Mouse (Mus musculus) thymus, adult 2 months (tissue): ENCODE measurements around the gene Atp5h. TPM values are rescaled to one million over a fixed set of nuclear protein-coding genes. Genes with fewer than 3 reads are reported as not detected.

Experiments
- DNase-seq: peaks from one replicate; pipeline ENCODE4 v3.0.0; 2021
- H3K27ac ChIP-seq: fragments of 200-500 bp; 2 replicates; pipeline ENCODE4 v1.5.1; 2012; ENCODE audit warnings: low read length, control low read depth; ENCODE audit not compliant: control insufficient read depth, insufficient read depth
- H3K27me3 ChIP-seq: fragments of 200-500 bp; 2 replicates; pipeline ENCODE4 v1.6.1; 2012; ENCODE audit warnings: mild to moderate bottlenecking, low read length, moderate library complexity, mixed read lengths; ENCODE audit not compliant: control insufficient read depth, insufficient read depth
- H3K36me3 ChIP-seq: fragments of 200-500 bp; 2 replicates; pipeline ENCODE4 v1.6.1; 2012; ENCODE audit warnings: mild to moderate bottlenecking, low read length, moderate library complexity; ENCODE audit not compliant: control insufficient read depth, insufficient read depth
- H3K4me1 ChIP-seq: fragments of 200-500 bp; replicated peaks from 2 replicates; pipeline ENCODE4 v1.6.1; 2012; ENCODE audit warnings: low read length; ENCODE audit not compliant: control insufficient read depth, insufficient read depth
- H3K4me3 ChIP-seq: fragments of 200-500 bp; 2 replicates; pipeline ENCODE4 v1.5.1; 2012; ENCODE audit warnings: mild to moderate bottlenecking, low read length, control low read depth, moderate library complexity; ENCODE audit not compliant: control insufficient read depth, insufficient read depth
- CTCF ChIP-seq: fragments of 200-500 bp; IDR thresholded peaks from 2 replicates; pipeline ENCODE4 v1.5.1; 2012; ENCODE audit warnings: mild to moderate bottlenecking, control low read depth, low read length, moderate library complexity, borderline replicate concordance; ENCODE audit not compliant: control insufficient read depth, poor library complexity, insufficient read depth; ENCODE audit errors: extremely low read depth
- POLR2A ChIP-seq: fragments of 200-500 bp; IDR thresholded peaks from 2 replicates; pipeline ENCODE4 v1.6.1; 2012; ENCODE audit warnings: mild to moderate bottlenecking, low read length, control low read depth, moderate library complexity; ENCODE audit not compliant: control insufficient read depth, poor library complexity, insufficient read depth; ENCODE audit errors: extremely low read depth
- WGBS: fragments of 180-500 bp; shearing (Covaris S2); methylation state at CpG from one replicate; pipeline ENCODE4 v1.1.7; 2018; 5-methylcytosine and 5-hydroxymethylcytosine counted together
- polyA plus RNA-seq: library from polyadenylated mRNA; depleted of rRNA; stranded (reverse); fragments of >200 nt; gene quantifications from 2 replicates; pipeline ENCODE4 v1.2.3, GENCODE M21; 2012

Gene Atp5h
- polyA plus RNA-seq, 1 experiment, result 155 TPM

DNA sequence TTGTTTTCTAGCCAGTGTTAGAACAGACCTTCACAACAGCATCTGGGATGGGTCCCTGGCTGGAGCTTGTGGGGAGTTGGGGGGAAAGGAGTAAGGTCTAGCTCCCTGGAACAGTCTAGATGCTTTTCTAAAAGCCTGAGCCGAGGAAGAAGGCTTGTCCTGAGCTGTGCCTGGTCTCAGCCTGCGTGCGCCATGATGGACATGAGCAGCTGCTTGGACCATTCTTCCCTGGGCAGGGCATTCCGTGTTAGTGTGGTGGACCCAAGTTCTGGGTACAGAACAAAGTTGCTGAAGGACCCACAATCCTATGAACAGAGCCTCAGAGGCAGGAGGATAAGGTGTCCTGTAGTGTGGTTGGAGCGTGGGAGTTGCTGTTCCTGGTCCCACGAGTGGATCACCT is 10.8 kb upstream of the Atp5h start:
- Histone ChIP-seq H3K36me3 (peaks cover 31% of the 10 kb centered on the region), H3K27me3 (no peaks in the 10 kb centered on the region), H3K4me1 (peaks cover 36% of the 10 kb centered on the region), H3K4me3 (no peak overlapping the region), H3K27ac (no peak overlapping the region)
- WGBS, result 98% methylated on average over 6 of the region's 6 CpGs
- TF ChIP-seq POLR2A (no peak), CTCF (no peak)
- DNase-seq, result no peak

- Histone ChIP-seq H3K27me3 (no peaks in the 10 kb centered on the region), H3K4me1 (peaks cover 41% of the 10 kb centered on the region), H3K36me3 (peaks cover 31% of the 10 kb centered on the region), H3K4me3 (no peak overlapping the region), H3K27ac (no peak overlapping the region)
- TF ChIP-seq CTCF (no peak), POLR2A (no peak)
- WGBS, result 96% methylated on average over 7 of the region's 7 CpGs
- DNase-seq, result no peak
Measured at GRCm38 (mm10) chr11:115429307-115429706, 9.5 kb upstream of the Atp5h start.

DNA sequence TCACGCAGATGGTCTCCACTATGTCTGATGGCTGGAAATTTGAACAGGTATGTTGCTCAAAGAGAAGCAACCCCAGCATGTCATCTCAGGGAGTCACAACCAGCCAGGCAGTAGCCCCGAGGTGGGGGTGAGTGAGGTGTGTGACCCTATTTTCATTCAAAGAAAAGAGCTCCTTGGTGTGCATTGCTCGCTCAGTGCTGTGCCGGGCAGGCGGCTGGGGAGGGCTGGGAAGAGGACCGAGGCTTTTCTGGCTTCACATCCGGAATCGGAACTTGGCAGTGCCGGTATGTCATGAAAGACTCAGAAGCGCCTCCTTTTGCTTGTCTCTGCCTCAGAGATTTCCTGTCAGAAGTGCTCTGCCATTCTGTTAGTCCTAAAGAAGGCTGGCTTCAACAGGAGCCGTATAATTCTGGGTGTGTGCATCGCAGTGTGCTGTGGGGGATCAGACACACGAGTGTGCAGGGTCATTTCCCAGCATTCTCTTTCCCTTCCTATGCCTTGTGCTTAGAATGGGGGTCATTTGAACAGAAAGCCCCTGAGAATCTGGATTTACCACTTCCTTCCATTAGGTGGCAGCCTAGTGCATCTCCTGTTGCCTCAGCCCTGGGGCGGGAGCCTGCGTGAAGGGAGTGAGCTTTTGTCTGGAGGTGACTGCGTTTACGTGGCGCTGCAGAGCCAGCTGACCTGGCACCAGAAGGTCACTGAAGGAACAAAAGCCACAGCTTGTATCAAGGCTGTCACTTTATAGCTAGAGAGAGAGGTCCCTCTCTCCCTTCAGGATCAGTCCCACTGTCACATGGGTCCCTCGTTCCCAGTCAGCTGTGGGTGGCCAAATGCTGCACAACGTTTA is 7.9 kb upstream of the Atp5h start:
- Histone ChIP-seq H3K27ac (peak overlapping the region; percentile 68), H3K27me3 (no peaks in the 10 kb centered on the region), H3K4me1 (peaks cover 50% of the 10 kb centered on the region), H3K36me3 (peaks cover 31% of the 10 kb centered on the region), H3K4me3 (no peak overlapping the region)
- peak; percentile 83 for DNase-seq
- TF ChIP-seq CTCF (peak; percentile 8; the same call in 1 of the 2 replicates), POLR2A (no peak)
- 59% methylated on average over 20 of the region's 20 CpGs for WGBS

GRCm38 (mm10) chr11:115425671-115426070 is 5.9 kb upstream of the Atp5h start:
- peak overlapping the region; percentile 92 for H3K27ac ChIP-seq
- H3K36me3 ChIP-seq, result peaks cover 15% of the 10 kb centered on the region
- peak; percentile 58 for DNase-seq
- no peak overlapping the region; the same call in 1 of the 2 replicates for H3K4me3 ChIP-seq
- H3K27me3 ChIP-seq, result no peaks in the 10 kb centered on the region
- WGBS, result 14% methylated on average over 6 of the region's 6 CpGs
- TF ChIP-seq POLR2A (no peak), CTCF (no peak)
- peaks cover 63% of the 10 kb centered on the region for H3K4me1 ChIP-seq

DNA sequence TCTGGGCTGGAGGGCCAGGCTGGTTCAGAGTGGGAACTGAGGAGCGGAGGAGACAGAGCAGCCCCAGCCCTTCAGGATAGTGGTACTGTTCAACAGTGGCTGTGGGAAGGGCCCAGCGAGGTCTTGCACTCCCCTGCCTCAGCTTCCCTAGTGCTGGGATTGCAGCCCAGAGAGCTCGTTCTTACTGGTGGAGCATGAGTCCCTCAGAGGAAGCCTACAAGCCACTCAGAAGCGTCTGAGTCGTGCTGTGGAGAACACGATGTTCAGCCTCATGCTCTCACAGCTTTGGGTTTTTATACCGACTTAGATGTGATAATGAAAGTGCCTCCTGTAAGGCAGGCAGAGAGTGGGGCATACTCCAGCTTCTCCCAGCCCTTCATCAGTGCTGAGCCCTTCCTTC is 4.9 kb upstream of the Atp5h start:
- Histone ChIP-seq H3K27me3 (no peaks in the 10 kb centered on the region), H3K36me3 (peaks cover 5% of the 10 kb centered on the region), H3K4me1 (peaks cover 63% of the 10 kb centered on the region), H3K27ac (peak overlapping the region; percentile 92), H3K4me3 (no peak overlapping the region)
- DNase-seq, result no peak
- 32% methylated on average over 7 of the region's 7 CpGs for WGBS
- TF ChIP-seq CTCF, result no peak
- TF ChIP-seq POLR2A, result no peak

DNA sequence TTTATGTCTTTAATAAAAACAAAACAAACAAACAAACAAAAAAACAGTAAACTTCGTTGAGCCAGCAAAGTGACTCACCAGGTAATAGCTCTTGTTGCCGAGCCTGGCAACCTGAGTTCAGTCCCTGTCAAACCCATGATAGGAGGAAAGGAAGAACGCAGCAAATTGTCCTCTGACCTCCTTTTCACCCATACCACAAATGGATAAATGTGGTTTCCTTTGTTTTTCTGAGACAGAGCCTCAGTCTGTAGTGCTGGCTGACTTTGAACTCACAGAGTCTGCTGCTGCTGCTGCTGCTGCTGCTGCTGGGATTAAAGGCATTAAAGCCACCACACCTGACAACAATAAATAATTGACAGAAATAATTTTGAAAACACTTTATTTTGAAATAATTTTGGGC is 3.3 kb upstream of the Atp5h start:
- Histone ChIP-seq H3K4me3 (no peak overlapping the region), H3K27me3 (no peaks in the 10 kb centered on the region), H3K4me1 (peaks cover 61% of the 10 kb centered on the region), H3K36me3 (no peaks in the 10 kb centered on the region), H3K27ac (peak overlapping the region; percentile 40; the same call in 1 of the 2 replicates)
- DNase-seq, result no peak
- WGBS, result 23% methylated on average over 3 of the region's 3 CpGs
- TF ChIP-seq POLR2A, result no peak
- no peak for TF ChIP-seq CTCF
